Mouse (Mus musculus): ENCODE data around the gene Basp1. TPM values are rescaled to one million over a fixed set of nuclear protein-coding genes. Genes with fewer than 3 reads are reported as not detected.

The Basp1 gene
- polyA plus RNA-seq (2015; fragmentation: Nextera tagmentation; extraction: Ambion mirVana): 10.5 and 14.8 TPM in 2 replicates

DNA sequence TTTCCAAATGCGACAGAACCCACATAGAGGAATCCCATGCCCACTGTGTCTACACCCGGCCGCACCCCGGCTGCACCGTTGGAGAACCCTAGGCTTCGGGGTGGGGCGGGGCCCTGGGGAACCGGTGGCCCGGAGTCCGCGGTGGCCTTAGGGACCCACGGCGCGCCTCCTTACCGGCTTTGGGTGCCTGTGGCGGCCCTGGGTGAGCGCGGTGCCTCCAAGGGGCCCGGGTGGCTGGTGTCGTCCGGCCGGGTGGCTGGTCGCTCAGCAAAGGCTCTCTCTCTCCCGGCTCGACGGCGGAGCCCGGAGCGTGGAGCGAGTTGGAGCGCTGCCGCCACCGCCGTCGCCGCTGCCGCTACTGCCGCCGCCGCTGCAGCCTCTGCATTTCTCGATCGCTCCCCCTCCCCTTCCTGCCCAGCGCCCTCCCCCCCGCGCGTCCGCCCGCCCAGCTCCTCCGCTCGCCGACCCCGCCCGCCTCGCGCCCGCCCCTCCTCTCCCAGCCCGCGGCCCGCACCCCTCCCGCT lies at the start of gene Basp1:
Gene Basp1 (minus strand): TSS at position 387 of the 524 bp plus-strand sequence.

Other genes starting within 250 kb of the Basp1 start
- gene Myo10, start 208.8 kb upstream of the Basp1 start, polyA plus RNA-seq (2015; fragmentation: Nextera tagmentation; extraction: Ambion mirVana): 6.7 and 8.8 TPM in 2 replicates